Mouse (Mus musculus) cerebellum, adult (tissue): Measurements from ENCODE around the gene Tmem104.

Source experiments
- ATAC-seq: cut with Nextera tagmentation; 2 replicates; pipeline ENCODE4 v1.9.2; 2017; ENCODE audit warnings: mild to moderate bottlenecking, moderate library complexity, mixed read lengths; ENCODE audit not compliant: insufficient number of reproducible peaks, low FRiP score, low TSS enrichment

Tmem104 gene

GRCm38 (mm10) chr11:115226811-115227491 lies 39.7 kb downstream of the Tmem104 start:
- no peak for ATAC-seq

DNA sequence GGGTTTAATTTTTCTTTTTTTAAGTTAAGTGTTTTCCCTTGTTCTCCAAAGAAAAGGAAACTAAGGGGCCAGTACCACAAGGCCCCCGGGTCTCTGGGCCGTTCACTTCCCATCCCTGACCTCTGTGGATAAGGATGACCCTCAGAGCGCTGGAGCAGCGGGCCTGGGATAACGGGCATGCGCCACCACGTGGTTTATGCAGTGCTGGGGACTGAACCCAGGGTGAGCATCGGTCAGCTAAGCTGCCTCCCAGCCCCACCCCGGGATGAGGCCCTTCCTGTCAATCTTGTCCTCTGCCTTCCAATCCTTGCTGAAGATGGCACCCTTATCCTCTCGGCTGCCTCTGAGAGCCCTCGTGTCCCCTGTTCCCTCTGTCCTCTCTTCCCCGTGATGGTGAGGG lies 40.4 kb downstream of the Tmem104 start:
- no peak for ATAC-seq

- ATAC-seq = no peak
These were observed 41.1 kb downstream of the Tmem104 start for GRCm38 (mm10) chr11:115228430-115228829.

- no peak for ATAC-seq
These were observed 42.0 kb downstream of the Tmem104 start for GRCm38 (mm10) chr11:115229021-115229930.

GRCm38 (mm10) chr11:115231168-115231915 lies 44.1 kb downstream of the Tmem104 start:
- ATAC-seq = no peak

DNA sequence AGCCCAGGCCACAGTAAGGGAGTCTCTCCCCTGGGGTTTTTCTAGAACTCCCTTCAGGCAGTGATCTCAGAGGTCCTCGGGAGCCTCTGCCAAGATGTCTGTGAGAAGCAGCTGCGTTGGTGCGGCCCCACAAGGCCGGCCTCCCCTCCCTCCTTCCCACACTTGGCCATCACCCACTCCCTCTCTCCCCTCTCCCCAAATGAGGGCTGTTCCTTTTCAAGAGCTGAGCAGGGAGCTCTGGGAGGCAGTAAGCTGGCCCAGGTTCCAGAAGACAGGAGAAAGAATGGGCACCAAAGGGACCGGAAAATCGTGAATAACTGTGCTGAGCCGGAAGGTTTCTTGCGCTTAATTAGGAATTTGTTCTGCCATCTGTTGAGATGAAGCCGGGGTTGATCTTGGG lies 44.6 kb downstream of the Tmem104 start:
- no peak for ATAC-seq

GRCm38 (mm10) chr11:115232889-115233288 lies 45.6 kb downstream of the Tmem104 start:
- no peak for ATAC-seq

GRCm38 (mm10) chr11:115233526-115234290 lies 46.4 kb downstream of the Tmem104 start:
- no peak for ATAC-seq

- no peak for ATAC-seq
These were observed 47.2 kb downstream of the Tmem104 start for GRCm38 (mm10) chr11:115234320-115235044.

GRCm38 (mm10) chr11:115236570-115236969 lies 49.3 kb downstream of the Tmem104 start:
- ATAC-seq = no peak

- no peak for ATAC-seq
These were observed 54.1 kb downstream of the Tmem104 start for GRCm38 (mm10) chr11:115241402-115241801.

- ATAC-seq = no peak
These were observed 55.5 kb downstream of the Tmem104 start for GRCm38 (mm10) chr11:115242746-115243145.

- no peak for ATAC-seq
These were observed 56.5 kb downstream of the Tmem104 start for GRCm38 (mm10) chr11:115243783-115244182.

- ATAC-seq = no peak
These were observed 57.6 kb downstream of the Tmem104 start for GRCm38 (mm10) chr11:115244840-115245239.

DNA sequence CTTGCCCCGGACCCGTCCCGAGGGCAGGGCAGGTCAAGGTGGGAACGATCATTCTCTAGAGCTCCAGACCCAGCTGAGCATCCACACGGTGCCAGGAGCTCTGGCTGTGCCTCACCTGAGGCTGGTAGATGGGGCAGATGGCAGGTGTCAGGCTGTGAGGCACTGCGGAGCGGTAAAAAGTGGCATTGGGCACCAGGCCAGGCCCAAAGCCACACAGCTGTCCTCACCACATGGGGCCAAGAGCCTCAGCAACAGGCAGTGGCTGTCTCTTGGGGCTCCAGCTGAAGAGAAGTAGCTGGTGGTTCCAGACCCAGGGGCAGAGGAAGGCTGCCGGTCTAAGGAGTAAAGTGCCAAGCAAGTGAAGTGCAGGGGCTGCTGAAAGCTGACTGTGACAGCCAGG lies 59.1 kb downstream of the Tmem104 start:
- no peak; the same call in 1 of the 2 replicates for ATAC-seq

DNA sequence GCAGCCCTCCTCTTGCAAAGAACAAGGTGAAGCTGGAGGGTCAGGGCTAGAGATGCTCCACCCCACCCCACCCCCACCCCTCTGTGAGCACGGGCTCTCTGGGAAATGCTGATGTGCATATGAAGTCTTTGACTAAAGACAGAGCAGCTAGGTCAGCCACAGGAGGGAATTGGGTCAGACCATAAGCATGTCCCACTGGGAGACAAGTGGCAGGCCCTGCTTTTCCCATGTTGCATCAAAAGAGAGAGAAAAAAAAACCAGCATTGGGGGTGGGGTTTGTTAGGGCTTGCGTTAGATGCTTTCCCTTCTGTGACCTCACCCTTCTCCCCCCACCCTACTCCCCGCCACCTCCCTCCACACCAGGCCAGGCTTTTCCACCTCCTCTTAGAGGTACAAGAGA lies 60.0 kb downstream of the Tmem104 start:
- no peak for ATAC-seq

- no peak for ATAC-seq
These were observed 60.7 kb downstream of the Tmem104 start for GRCm38 (mm10) chr11:115247945-115248344.

DNA sequence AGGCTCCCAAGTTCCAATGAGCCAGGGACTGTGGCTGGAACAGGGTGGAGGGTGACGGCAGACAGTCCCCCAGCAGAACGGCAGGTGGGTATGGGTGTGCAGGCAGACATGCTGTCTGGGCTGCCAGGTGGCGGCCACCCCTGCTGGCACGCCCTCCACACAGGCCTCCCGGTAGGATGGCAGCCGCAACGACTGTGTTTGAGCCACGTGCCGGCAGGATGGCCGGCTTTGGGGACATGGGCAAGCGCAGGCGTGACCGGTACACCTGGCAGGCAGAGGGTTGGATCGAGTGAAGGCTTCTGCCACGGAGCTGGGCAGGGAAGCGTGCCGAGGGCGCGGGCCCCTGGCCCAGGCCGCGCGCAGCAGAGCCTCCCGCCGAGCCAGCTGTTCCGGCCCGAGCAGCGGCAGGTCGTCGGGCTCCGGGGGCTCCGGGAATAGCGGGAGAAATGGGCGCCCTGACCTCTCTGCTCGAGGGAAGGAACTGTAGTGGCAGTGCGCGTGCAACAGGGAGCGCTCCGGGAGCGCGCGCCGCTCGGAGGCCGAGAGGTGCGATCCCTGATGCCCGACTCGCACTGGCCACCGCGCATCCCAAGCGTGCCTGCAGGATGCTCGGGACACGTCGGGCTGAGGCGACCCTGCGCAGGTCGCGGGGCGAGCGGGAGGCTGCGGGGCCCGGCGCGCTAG lies 62.6 kb downstream of the Tmem104 start:
- ATAC-seq = no peak
